Mouse (Mus musculus) brain, embryonic 14.5 days (tissue): ENCODE measurements around the gene Mcat.

Experiments
- CTCF ChIP-seq: fragments of 200-500 bp; IDR thresholded peaks from 2 replicates; pipeline ENCODE4 v1.5.1; 2012; ENCODE audit warnings: inconsistent platforms, mild to moderate bottlenecking, moderate library complexity, borderline replicate concordance; ENCODE audit not compliant: insufficient read depth, insufficient read length; ENCODE audit errors: extremely low read depth
- POLR2A ChIP-seq: fragments of 200-500 bp; IDR thresholded peaks from 2 replicates; pipeline ENCODE4 v1.6.1; 2012; ENCODE audit warnings: mild to moderate bottlenecking, inconsistent platforms, borderline replicate concordance; ENCODE audit not compliant: poor library complexity, insufficient read depth, insufficient read length, severe bottlenecking; ENCODE audit errors: extremely low read depth

DNA sequence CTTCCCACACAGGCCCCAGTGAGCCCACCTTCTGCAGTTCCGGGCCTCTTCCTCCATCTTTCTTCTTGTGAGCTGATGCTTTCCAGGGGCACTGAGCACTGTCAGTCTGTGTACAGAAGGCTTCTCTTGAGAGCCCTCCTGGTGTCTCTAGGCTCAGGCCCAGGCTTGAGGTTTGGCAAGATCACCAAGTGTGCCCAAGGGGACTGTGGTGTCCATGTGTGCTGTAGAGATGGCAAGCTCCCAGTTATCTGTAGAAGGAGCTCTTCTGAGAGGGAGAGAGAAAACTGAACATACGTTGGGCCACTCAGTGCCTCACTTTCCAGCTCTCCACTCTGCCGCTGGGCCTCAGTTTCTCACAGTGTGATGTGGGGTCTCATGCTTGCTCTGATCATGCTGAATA is 4.1 kb upstream of the Mcat start:
- TF ChIP-seq POLR2A = no peak
- TF ChIP-seq CTCF = no peak
